Mouse (Mus musculus): ENCODE measurements around the gene 1500009C09Rik.

GRCm38 (mm10) chr15:82230098-82230611, 22.0 kb upstream of the 1500009C09Rik start:
- TF ChIP-seq MEF2A (IDR thresholded peaks at IDR 0.05; ENCODE audit: borderline replicate concordance, low read depth, low read length) (no peak), USF1 (IDR thresholded peaks at IDR 0.05; ENCODE audit: low read depth, low read length) (no peak), CTCF (conservative IDR thresholded peaks at IDR 0.05 in 1 of 2, IDR thresholded peaks at IDR 0.05 in 1 of 2; ENCODE audit: low read depth in 2 of 2, low read length in 2 of 2) (no peak), TCF12 (IDR thresholded peaks at IDR 0.05; ENCODE audit: low read depth, low read length) (no peak), RAD21 (IDR thresholded peaks at IDR 0.05; ENCODE audit: low read depth, low read length) (no peak), GABPA (IDR thresholded peaks at IDR 0.05; ENCODE audit: insufficient replicate concordance, low read depth, low read length) (no peak), POLR2A (IDR thresholded peaks at IDR 0.05; ENCODE audit: low read depth, low read length) (no peak)
